Mouse (Mus musculus): ENCODE data around the gene Daam1.

DNA sequence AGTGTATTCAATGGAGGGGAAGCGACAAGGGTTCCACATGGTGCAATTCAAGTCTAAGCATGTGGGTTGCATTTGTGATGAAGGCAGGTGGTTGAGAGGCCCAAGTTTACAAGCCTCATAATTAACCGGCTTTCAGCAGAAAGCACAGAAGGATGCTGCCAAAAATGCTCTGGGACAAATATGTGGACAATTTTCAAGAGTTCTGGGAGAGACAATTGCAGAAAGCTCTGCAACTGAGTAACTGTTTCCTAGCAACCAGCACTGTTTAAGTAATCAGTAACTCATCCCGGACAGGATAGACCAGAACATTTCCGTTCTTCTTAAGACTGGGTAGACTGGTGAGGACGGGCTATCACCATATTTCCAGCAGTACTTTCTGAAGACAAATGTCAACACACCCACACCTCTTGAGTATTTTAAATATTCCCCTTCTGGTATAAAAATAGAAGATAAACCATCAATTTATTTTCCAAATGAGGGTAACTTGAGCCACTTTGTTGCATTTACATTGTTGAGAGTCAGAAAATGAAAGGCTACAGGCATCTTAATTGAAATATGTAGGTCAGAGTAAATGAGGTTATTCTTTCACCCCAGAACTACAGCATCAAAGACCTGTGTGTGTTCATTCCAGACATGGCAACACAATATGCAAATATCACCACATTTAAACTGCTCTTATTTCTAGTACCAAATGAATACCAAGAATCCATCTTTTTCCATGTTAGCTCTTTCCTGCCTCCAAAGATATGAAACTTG lies 123.5 kb downstream of the Daam1 start:
- no peak for TF ChIP-seq CTCF (IDR thresholded peaks at IDR 0.05; ENCODE audit: control insufficient read depth, insufficient read depth, low read length)
- TF ChIP-seq POLR2A (IDR thresholded peaks at IDR 0.05; ENCODE audit: borderline replicate concordance, control insufficient read depth, low read depth, low read length): no peak

All from bone marrow, adult 2 months (tissue).